Mouse (Mus musculus) intestine, postnatal 0 days (tissue): ENCODE data around the gene Srgap1. TPM values are rescaled to one million over a fixed set of nuclear protein-coding genes. Genes with fewer than 3 reads are reported as not detected.
A peak's percentile ranks its signal among the peaks of the same experiment; 100 is the strongest.

ENCODE experiments used
- ATAC-seq: fragments of 200-750 bp; cut with Nextera tagmentation; 2 replicates; pipeline ENCODE4 v1.8.0; 2017; ENCODE audit warnings: mild to moderate bottlenecking, moderate TSS enrichment, moderate library complexity
- H3K27ac ChIP-seq: fragments of 300-500 bp; sonication (generic); 2 replicates; pipeline ENCODE4 v1.5.1; 2014; ENCODE audit warnings: mild to moderate bottlenecking, low read depth, low read length, moderate library complexity
- H3K27me3 ChIP-seq: fragments of 300-500 bp; sonication (generic); replicated peaks from 2 replicates; pipeline ENCODE4 v1.6.1; 2014; ENCODE audit warnings: low read length, mixed read lengths; ENCODE audit not compliant: control insufficient read depth, insufficient read depth
- H3K36me3 ChIP-seq: fragments of 300-500 bp; sonication (generic); 2 replicates; pipeline ENCODE4 v1.6.1; 2014; ENCODE audit warnings: mild to moderate bottlenecking, moderate library complexity; ENCODE audit not compliant: control insufficient read depth, insufficient read depth
- H3K4me1 ChIP-seq: fragments of 300-500 bp; sonication (generic); replicated peaks from 2 replicates; pipeline ENCODE4 v1.6.1; 2014; ENCODE audit warnings: antibody characterized with exemption, low read length, mixed read lengths; ENCODE audit not compliant: control insufficient read depth, insufficient read depth
- H3K4me2 ChIP-seq: fragments of 300-500 bp; sonication (generic); replicated peaks from 2 replicates; pipeline ENCODE4 v1.6.1; 2014; ENCODE audit warnings: low read depth, mild to moderate bottlenecking, moderate library complexity
- H3K4me3 ChIP-seq: fragments of 300-500 bp; sonication (generic); 2 replicates; pipeline ENCODE4 v1.5.1; 2014; ENCODE audit warnings: low read depth, low read length
- H3K9ac ChIP-seq: fragments of 300-500 bp; sonication (generic); 2 replicates; pipeline ENCODE4 v1.6.1; 2014; ENCODE audit warnings: mild to moderate bottlenecking, low read depth, low read length
- H3K9me3 ChIP-seq: fragments of 300-500 bp; sonication (generic); 2 replicates; pipeline ENCODE4 v1.6.1; 2016; ENCODE audit warnings: mixed run types; ENCODE audit not compliant: control insufficient read depth
- CTCF ChIP-seq: sonication (generic); IDR thresholded peaks from 2 replicates; pipeline ENCODE4 v1.5.1; 2016; ENCODE audit warnings: low read depth, mild to moderate bottlenecking, control low read depth, antibody characterized with exemption, moderate library complexity
- WGBS: fragments of 180-500 bp; shearing (Covaris S2); extraction: QIAGEN DNeasy Blood & Tissue Kit; methylation state at CpG from one replicate; pipeline ENCODE4 v1.1.7; 2014; 5-methylcytosine and 5-hydroxymethylcytosine counted together
- polyA plus RNA-seq: library from polyadenylated mRNA; unstranded; fragments of >200 nt; fragmentation: Nextera tagmentation; extraction: Ambion mirVana; gene quantifications from 2 replicates; pipeline ENCODE4 v1.2.1, GENCODE M21; 2015

The Srgap1 gene
- polyA plus RNA-seq, 1 experiment from 2014 or later: 2.6 TPM

DNA sequence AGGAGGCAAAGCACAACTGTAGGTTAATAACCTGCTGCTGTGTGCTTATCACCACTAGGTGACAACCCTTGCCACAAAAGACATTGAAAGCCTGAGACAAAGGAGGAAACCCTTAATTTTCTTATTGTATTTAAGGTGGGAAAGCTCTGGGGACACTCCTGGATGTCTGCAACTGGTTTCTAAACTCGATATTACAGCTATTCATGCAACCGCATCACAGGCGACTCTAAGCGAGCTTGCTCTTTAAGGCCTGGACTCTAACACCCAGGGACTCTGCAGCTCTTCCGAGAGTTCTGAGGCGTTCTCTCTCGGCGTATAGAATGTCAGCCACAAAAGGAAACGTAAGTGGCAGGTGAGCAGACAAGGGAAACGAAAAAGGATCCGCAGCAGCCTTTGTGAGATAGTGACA is 241.2 kb downstream of the Srgap1 start:
- TF ChIP-seq CTCF: peak; percentile 40
- Histone ChIP-seq H3K9me3 (no peaks in the 10 kb centered on the region), H3K4me3 (no peak overlapping the region), H3K4me1 (no peaks in the 10 kb centered on the region), H3K27ac (no peak overlapping the region), H3K9ac (no peak overlapping the region), H3K27me3 (no peaks in the 10 kb centered on the region), H3K4me2 (no peak overlapping the region), H3K36me3 (peaks cover 6% of the 10 kb centered on the region; the same call in 1 of the 2 replicates)
- ATAC-seq: no peak
- 74% methylated on average over 11 of the region's 11 CpGs for WGBS

DNA sequence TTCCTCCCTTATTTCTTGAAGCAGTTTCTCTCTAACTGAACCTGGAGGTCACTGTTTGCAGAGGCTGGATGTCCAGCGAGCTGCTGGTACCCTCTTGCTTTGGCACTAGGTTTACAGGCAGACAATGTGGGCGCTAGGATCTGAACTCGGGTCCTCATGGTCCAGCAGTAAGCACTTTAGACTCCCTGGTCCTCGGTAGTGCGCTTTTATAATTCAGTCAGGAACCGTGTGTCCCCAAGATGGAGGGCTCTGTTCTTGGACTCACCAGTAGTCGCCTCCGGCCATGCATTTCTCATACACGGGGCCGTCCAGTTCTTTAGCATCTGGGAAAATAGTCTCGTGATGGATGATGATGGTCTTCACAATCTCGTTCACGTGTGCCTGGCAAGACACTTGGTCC is 242.6 kb downstream of the Srgap1 start:
- H3K27ac ChIP-seq: no peak overlapping the region
- peaks cover 11% of the 10 kb centered on the region; the same call in 1 of the 2 replicates for H3K36me3 ChIP-seq
- no peaks in the 10 kb centered on the region for H3K27me3 ChIP-seq
- no peaks in the 10 kb centered on the region for H3K9me3 ChIP-seq
- H3K4me2 ChIP-seq: no peak overlapping the region
- ATAC-seq: no peak
- no peak overlapping the region for H3K9ac ChIP-seq
- no peak for TF ChIP-seq CTCF
- no peak overlapping the region for H3K4me3 ChIP-seq
- H3K4me1 ChIP-seq: no peaks in the 10 kb centered on the region
- 93% methylated on average over 13 of the region's 13 CpGs for WGBS

DNA sequence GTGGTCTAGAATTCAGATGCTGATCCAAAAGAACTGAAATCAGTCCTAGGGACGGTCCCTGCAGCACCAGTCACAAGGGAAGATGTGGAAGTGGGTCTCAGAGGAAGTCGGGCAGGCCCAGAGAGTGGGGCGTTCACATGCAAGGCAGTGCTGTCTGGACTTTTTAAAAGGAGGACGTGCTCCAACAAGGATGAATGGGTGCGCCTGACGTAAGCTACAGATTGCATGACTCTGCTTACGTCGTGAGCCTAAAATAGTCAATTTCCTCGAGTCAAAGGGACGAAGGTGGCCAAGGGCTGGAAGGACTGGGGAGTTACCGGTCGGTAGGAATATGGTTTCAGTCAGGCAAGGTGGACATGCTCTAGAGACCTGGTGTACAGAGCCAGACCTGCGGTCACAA is 247.1 kb downstream of the Srgap1 start:
- ATAC-seq: no peak
- Histone ChIP-seq H3K4me1 (no peaks in the 10 kb centered on the region), H3K36me3 (peaks cover 11% of the 10 kb centered on the region; the same call in 1 of the 2 replicates), H3K9ac (no peak overlapping the region), H3K27me3 (no peaks in the 10 kb centered on the region), H3K4me3 (no peak overlapping the region), H3K27ac (no peak overlapping the region), H3K9me3 (no peaks in the 10 kb centered on the region), H3K4me2 (no peak overlapping the region)
- WGBS: 93% methylated on average over 13 of the region's 13 CpGs
- no peak for TF ChIP-seq CTCF

DNA sequence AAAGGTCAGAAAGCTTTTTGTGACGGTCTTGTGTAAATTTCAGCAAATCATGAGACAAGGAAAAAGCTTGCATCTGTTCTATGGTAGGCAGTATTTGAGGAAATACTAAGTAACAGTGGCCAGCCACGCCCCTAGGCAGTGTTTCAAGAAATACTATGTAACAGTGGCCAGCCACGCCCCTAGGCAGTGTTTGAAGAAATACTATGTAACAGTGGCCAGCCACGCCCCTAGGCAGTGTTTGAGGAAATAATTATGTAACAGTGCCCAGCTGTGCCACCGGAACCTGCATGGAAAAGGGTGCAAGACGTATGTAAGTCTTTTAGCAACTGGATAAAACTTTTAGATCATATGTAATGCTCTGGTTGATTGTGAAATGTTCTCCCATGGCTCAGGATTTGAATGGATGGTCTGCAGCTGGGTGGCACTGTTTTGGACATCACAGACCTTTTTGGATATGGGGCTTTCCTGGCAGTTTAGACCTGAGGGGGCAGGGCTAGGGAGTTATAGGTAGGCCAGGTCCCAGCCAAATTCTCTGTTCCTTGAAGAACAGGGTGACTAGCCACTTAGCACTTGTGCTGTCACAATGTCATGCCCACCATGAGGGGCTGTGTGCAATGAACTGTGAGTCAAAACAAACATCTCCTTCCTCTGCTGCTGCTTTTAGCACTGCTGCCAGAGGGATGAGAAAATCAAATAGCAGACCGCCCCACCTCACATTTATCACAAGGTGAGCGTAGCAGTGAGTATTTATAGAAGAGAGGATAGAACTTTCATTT is 250.9 kb downstream of the Srgap1 start:
- TF ChIP-seq CTCF: peak; percentile 24; the same call in 1 of the 2 replicates
- H3K27me3 ChIP-seq: no peaks in the 10 kb centered on the region
- H3K4me3 ChIP-seq: no peak overlapping the region
- H3K4me2 ChIP-seq: peak overlapping the region; percentile 52
- no peaks in the 10 kb centered on the region for H3K4me1 ChIP-seq
- H3K9me3 ChIP-seq: no peaks in the 10 kb centered on the region
- peak; percentile 95 for ATAC-seq
- WGBS: 42% methylated on average over 8 of the region's 8 CpGs
- no peak overlapping the region for H3K9ac ChIP-seq
- no peak overlapping the region for H3K27ac ChIP-seq
- H3K36me3 ChIP-seq: peaks cover 5% of the 10 kb centered on the region; the same call in 1 of the 2 replicates

DNA sequence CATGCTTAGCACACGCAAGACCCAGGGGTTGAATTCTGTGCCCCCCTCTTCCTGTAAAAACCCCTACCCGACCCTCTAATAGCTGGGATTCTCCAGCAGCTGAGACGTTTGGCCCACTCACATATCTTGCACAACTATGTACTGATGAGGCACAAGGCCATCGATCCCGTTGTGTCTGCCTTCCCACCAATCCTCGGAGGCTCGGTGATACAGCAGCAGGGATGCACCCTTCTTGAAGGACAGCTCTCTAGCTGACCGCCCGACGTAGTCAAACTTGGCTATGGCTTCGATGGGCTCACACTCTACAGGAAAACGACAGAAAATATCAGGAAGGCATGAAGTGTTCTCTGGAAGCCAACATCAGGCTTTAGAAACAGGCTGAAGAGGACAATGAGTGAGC is 252.6 kb downstream of the Srgap1 start:
- H3K4me2 ChIP-seq: no peak overlapping the region
- no peak overlapping the region for H3K9ac ChIP-seq
- WGBS: 89% methylated on average over 12 of the region's 12 CpGs
- H3K4me3 ChIP-seq: no peak overlapping the region
- H3K27ac ChIP-seq: no peak overlapping the region
- no peaks in the 10 kb centered on the region for H3K4me1 ChIP-seq
- no peaks in the 10 kb centered on the region for H3K9me3 ChIP-seq
- H3K27me3 ChIP-seq: no peaks in the 10 kb centered on the region
- H3K36me3 ChIP-seq: no peaks in the 10 kb centered on the region; the same call in 1 of the 2 replicates
- no peak for TF ChIP-seq CTCF
- ATAC-seq: no peak

DNA sequence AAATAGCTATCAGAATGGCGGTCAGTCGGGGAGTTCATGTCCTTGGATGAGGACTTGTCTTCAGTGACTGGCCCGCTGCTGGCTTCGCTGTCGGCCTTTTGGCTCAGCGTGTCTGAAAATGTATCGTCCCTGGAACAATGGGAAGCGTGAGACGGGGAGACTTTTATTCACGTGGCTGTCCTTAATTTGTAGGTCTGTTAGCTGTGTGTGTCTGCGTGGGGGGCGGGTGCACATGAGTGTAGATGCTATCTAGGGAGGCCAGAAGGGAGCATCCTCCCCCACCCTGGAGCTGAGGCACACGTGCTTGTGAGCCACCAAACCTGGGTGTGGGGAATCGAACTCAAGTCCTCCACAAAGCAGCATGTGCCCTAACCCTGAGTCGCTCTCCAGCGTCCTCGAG is 254.5 kb downstream of the Srgap1 start:
- Histone ChIP-seq H3K9me3 (no peaks in the 10 kb centered on the region), H3K36me3 (no peaks in the 10 kb centered on the region), H3K9ac (no peak overlapping the region), H3K27ac (no peak overlapping the region), H3K27me3 (no peaks in the 10 kb centered on the region), H3K4me2 (no peak overlapping the region), H3K4me3 (no peak overlapping the region), H3K4me1 (no peaks in the 10 kb centered on the region)
- 94% methylated on average over 17 of the region's 17 CpGs for WGBS
- ATAC-seq: no peak
- TF ChIP-seq CTCF: no peak
